In the genomic region with DNA sequence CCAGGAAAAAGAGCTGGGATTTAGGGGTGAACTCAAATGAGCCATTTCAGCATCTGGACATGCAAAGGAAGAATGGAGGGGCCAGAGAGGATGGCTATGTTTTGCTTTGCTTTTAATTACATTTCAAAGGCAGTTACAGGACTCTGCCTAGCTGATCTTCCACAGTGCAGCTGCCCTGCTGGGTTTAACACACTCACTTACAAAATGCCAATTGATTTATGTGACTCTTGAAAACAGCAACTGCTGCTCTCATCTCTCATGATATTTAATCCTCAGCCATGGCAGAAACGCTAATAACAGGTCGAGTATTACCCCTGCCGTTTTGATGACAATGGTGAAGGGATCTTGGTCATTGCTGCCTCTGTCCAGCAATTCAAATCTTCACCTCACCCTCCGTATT, we compare ENCODE assay signal across 19 mouse cellular contexts.
DNase-seq lines count a peak whose midpoint lies in the region; ATAC-seq and TF ChIP-seq lines count a peak whose summit lies in the region.
"Had no signal": no experiment of that assay in that cellular context is flagged by ENCODE, and none has a peak within 500 bp of the region (broad histone marks: within the 10 kb centered on the region; RNA-seq: fewer than 3 reads in every experiment).

No protein-coding gene starts in this region.

- no peaks in the 10 kb centered on the region for H3K27me3 ChIP-seq in forebrain, embryonic 14.5 days (replicated peaks; ENCODE audit: control insufficient read depth, insufficient read depth, low read length)
- H3K27me3 ChIP-seq in forebrain, embryonic 10.5 days (ENCODE audit: poor library complexity, severe bottlenecking), result no peaks in the 10 kb centered on the region
- no peaks in the 10 kb centered on the region for H3K27me3 ChIP-seq in kidney, embryonic 16.5 days (ENCODE audit: insufficient read depth, low read length)
- H3K27me3 ChIP-seq: embryonic facial prominence, embryonic 13.5 days; forebrain, embryonic 15.5 days; heart, embryonic 13.5 days; hindbrain, embryonic 15.5 days had no signal

- H3K4me1 ChIP-seq in forebrain, embryonic 14.5 days (ENCODE audit: control insufficient read depth, insufficient read depth, low read length), result no peaks in the 10 kb centered on the region
- H3K4me1 ChIP-seq in forebrain, embryonic 10.5 days, result no peaks in the 10 kb centered on the region
- no peaks in the 10 kb centered on the region for H3K4me1 ChIP-seq in kidney, embryonic 16.5 days (ENCODE audit: insufficient read depth, low read length)
- H3K4me1 ChIP-seq: embryonic facial prominence, embryonic 13.5 days; forebrain, embryonic 15.5 days; heart, embryonic 13.5 days had no signal

- H3K4me2 ChIP-seq in forebrain, embryonic 14.5 days (ENCODE audit: low read length), result no peak overlapping the region
- no peak overlapping the region for H3K4me2 ChIP-seq in kidney, embryonic 16.5 days (replicated peaks; ENCODE audit: low read depth, low read length)
- H3K4me2 ChIP-seq: embryonic facial prominence, embryonic 13.5 days; forebrain, embryonic 15.5 days; heart, embryonic 13.5 days; hindbrain, embryonic 15.5 days had no signal

- no peak for ATAC-seq in forebrain, embryonic 14.5 days
- no peak for ATAC-seq in kidney, embryonic 16.5 days (ENCODE audit: low FRiP score, low TSS enrichment)
- ATAC-seq in megakaryocyte, adult 5-6 weeks (ENCODE audit: poor library complexity, severe bottlenecking), result no peak
- ATAC-seq: forebrain, embryonic 15.5 days; intestine, postnatal 0 days had no signal

- H3K9me3 ChIP-seq in forebrain, embryonic 14.5 days (replicated peaks; ENCODE audit: control insufficient read depth, low read length), result no peaks in the 10 kb centered on the region
- no peaks in the 10 kb centered on the region for H3K9me3 ChIP-seq in forebrain, embryonic 10.5 days
- H3K9me3 ChIP-seq in kidney, embryonic 16.5 days (ENCODE audit: low read length), result no peaks in the 10 kb centered on the region
- H3K9me3 ChIP-seq: embryonic facial prominence, embryonic 13.5 days; forebrain, embryonic 15.5 days; heart, embryonic 13.5 days; hindbrain, embryonic 15.5 days had no signal

- no peaks in the 10 kb centered on the region for H3K36me3 ChIP-seq in forebrain, embryonic 14.5 days (ENCODE audit: control insufficient read depth, insufficient read depth, low read length)
- H3K36me3 ChIP-seq in forebrain, embryonic 10.5 days (replicated peaks), result no peaks in the 10 kb centered on the region
- H3K36me3 ChIP-seq in kidney, embryonic 16.5 days (ENCODE audit: insufficient read depth, low read length), result no peaks in the 10 kb centered on the region
- H3K36me3 ChIP-seq: embryonic facial prominence, embryonic 13.5 days; forebrain, embryonic 15.5 days; heart, embryonic 13.5 days; hindbrain, embryonic 15.5 days had no signal

- peak; percentile 6 for DNase-seq in forebrain, embryonic 14.5 days (ENCODE audit: low spot score)
- no peak for DNase-seq in forebrain, embryonic 10.5 days (ENCODE audit: extremely low spot score, low spot score)
- peak; percentile 34 for DNase-seq in MN1 (ENCODE audit: low spot score)
- peak; percentile 32 for DNase-seq in brain, embryonic 14.5 days (ENCODE audit: low read depth)
- DNase-seq in mesoderm, embryonic 11.5 days (ENCODE audit: low read depth, low spot score), result peak; percentile 39
- DNase-seq: adrenal gland, adult 8-10 months; adrenal gland, postnatal 36 days; cerebellum, adult 11-12 months; cerebellum, adult 9-10 months; gastrocnemius, adult 2 months; gastrocnemius, postnatal 25 days; heart, postnatal 36 days had no signal

- no peak for TF ChIP-seq CTCF in brain, embryonic 14.5 days (IDR thresholded peaks at IDR 0.05; ENCODE audit: borderline replicate concordance, extremely low read depth, insufficient read depth, insufficient read length)

- WGBS in forebrain, embryonic 14.5 days, result 60% methylated on average over 4 of the region's 4 CpGs
- WGBS in forebrain, embryonic 10.5 days, result 73% methylated on average over 4 of the region's 4 CpGs
- WGBS in kidney, embryonic 16.5 days, result 26% methylated on average over 4 of the region's 4 CpGs

- H3K27ac ChIP-seq in forebrain, embryonic 14.5 days (ENCODE audit: low read depth, low read length), result no peak overlapping the region
- no peak overlapping the region for H3K27ac ChIP-seq in forebrain, embryonic 10.5 days
- no peak overlapping the region for H3K27ac ChIP-seq in kidney, embryonic 16.5 days (ENCODE audit: low read length)
- H3K27ac ChIP-seq: embryonic facial prominence, embryonic 13.5 days; forebrain, embryonic 15.5 days; gastrocnemius, adult 2 months; heart, embryonic 13.5 days; hindbrain, embryonic 15.5 days had no signal

- no peak for TF ChIP-seq POLR2A in brain, embryonic 14.5 days (IDR thresholded peaks at IDR 0.05; ENCODE audit: borderline replicate concordance, extremely low read depth, insufficient read depth, insufficient read length, poor library complexity, severe bottlenecking)

- H3K9ac ChIP-seq in forebrain, embryonic 14.5 days (ENCODE audit: low read length), result no peak overlapping the region
- no peak overlapping the region for H3K9ac ChIP-seq in kidney, embryonic 16.5 days (replicated peaks; ENCODE audit: low read length)
- H3K9ac ChIP-seq: embryonic facial prominence, embryonic 13.5 days; forebrain, embryonic 15.5 days; heart, embryonic 13.5 days; hindbrain, embryonic 15.5 days had no signal

- H3K4me3 ChIP-seq in forebrain, embryonic 14.5 days (ENCODE audit: low read depth, low read length), result no peak overlapping the region
- H3K4me3 ChIP-seq in forebrain, embryonic 10.5 days, result no peak overlapping the region
- H3K4me3 ChIP-seq in kidney, embryonic 16.5 days (ENCODE audit: low read length), result no peak overlapping the region
- H3K4me3 ChIP-seq: embryonic facial prominence, embryonic 13.5 days; forebrain, embryonic 15.5 days; gastrocnemius, adult 2 months; heart, embryonic 13.5 days; hindbrain, embryonic 15.5 days had no signal
